Mouse (Mus musculus): ENCODE results near the gene Lmx1b. TPM values are rescaled to one million over a fixed set of nuclear protein-coding genes. Genes with fewer than 3 reads are reported as not detected.

Gene Lmx1b
- polyA plus RNA-seq, 1 experiment from 2014 or later, result 9.1 TPM

- no peaks in the 10 kb centered on the region for H3K9me3 ChIP-seq
- 0 out of 2 replicates have a peak overlapping the region, but pooled peaks have one; percentile 3 for H3K4me2 ChIP-seq
- no peak for ATAC-seq (ENCODE audit: low read depth)
- H3K36me3 ChIP-seq, result no peaks in the 10 kb centered on the region
- H3K27ac ChIP-seq (replicated peaks), result peak overlapping the region; percentile 85
- H3K4me3 ChIP-seq, result no peak overlapping the region
- peaks cover 97% of the 10 kb centered on the region for H3K27me3 ChIP-seq
- H3K9ac ChIP-seq, result peak overlapping the region; percentile 58; the same call in 1 of the 2 replicates
- 13% methylated on average over 6 of the region's 6 CpGs for WGBS
- H3K4me1 ChIP-seq (replicated peaks), result peaks cover 79% of the 10 kb centered on the region
Observed at GRCm38 (mm10) chr2:33583761-33584160, 56.5 kb downstream of the Lmx1b start.

DNA sequence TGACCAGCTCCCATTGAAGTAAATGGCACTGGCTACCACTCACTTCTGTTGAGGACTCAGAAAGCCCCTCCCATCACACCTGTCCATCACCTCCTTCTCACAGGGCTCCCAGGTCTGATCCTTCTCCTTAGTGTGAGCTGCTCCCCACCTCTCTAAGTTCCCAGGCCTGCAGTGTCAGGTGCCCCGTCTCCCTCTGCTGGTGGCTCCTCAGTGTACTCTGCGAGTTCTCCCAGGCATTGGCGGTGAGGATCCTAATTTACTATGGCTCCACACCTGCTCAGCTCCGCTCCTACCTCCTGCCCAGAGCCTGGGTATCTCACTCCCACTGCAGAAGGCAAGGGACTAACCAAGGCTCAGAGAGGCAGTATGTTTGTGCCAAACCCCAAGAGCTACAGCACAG, 57.0 kb downstream of the Lmx1b start:
- H3K4me2 ChIP-seq, result no peak overlapping the region
- no peaks in the 10 kb centered on the region for H3K9me3 ChIP-seq
- WGBS, result 6% methylated on average over 4 of the region's 4 CpGs
- H3K36me3 ChIP-seq, result no peaks in the 10 kb centered on the region
- peaks cover 80% of the 10 kb centered on the region for H3K4me1 ChIP-seq (replicated peaks)
- no peak for ATAC-seq (ENCODE audit: low read depth)
- peak overlapping the region; percentile 58; the same call in 1 of the 2 replicates for H3K9ac ChIP-seq
- no peak overlapping the region for H3K4me3 ChIP-seq
- peaks cover 97% of the 10 kb centered on the region for H3K27me3 ChIP-seq
- peak overlapping the region; percentile 85 for H3K27ac ChIP-seq (replicated peaks)

GRCm38 (mm10) chr2:33582457-33583060, 57.8 kb downstream of the Lmx1b start:
- peak overlapping the region; percentile 26 for H3K4me2 ChIP-seq
- no peaks in the 10 kb centered on the region for H3K9me3 ChIP-seq
- H3K4me1 ChIP-seq (replicated peaks), result peaks cover 85% of the 10 kb centered on the region
- H3K27ac ChIP-seq (replicated peaks), result peak overlapping the region; percentile 85
- peaks cover 97% of the 10 kb centered on the region for H3K27me3 ChIP-seq
- H3K36me3 ChIP-seq, result no peaks in the 10 kb centered on the region
- peak overlapping the region; percentile 45; the same call in 1 of the 2 replicates for H3K9ac ChIP-seq
- H3K4me3 ChIP-seq, result no peak overlapping the region
- no peak for ATAC-seq (ENCODE audit: low read depth)
- 2% methylated on average over 5 of the region's 5 CpGs for WGBS

- Histone ChIP-seq H3K27me3 (peaks cover 97% of the 10 kb centered on the region), H3K9me3 (no peaks in the 10 kb centered on the region), H3K4me2 (peak overlapping the region; percentile 26), H3K9ac (0 out of 2 replicates have a peak overlapping the region, but pooled peaks have one; percentile 45), H3K4me3 (no peak overlapping the region), H3K27ac (replicated peaks) (peak overlapping the region; percentile 85), H3K4me1 (replicated peaks) (peaks cover 91% of the 10 kb centered on the region), H3K36me3 (no peaks in the 10 kb centered on the region)
- WGBS, result 7% methylated on average over 8 of the region's 8 CpGs
- ATAC-seq (ENCODE audit: low read depth), result no peak
Observed at GRCm38 (mm10) chr2:33581866-33582265, 58.4 kb downstream of the Lmx1b start.

DNA sequence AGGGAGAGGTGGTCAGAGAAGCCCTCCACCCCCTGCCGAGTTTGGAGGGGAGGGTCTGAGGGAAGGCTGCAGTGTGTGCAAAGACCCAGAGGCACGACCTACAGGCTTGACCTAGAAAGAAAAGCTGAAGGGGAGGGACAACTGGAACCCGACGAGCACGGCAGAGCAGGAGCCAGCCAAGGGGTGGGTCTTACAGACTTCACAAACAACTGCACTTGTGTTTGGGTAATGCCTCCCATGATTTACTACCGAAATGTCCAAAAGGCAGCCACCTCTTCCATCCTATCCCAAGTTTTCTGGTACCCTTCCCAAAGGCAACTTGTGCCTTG, 58.9 kb downstream of the Lmx1b start:
- under 1% methylated on average over 6 of the region's 6 CpGs for WGBS
- peaks cover 97% of the 10 kb centered on the region for H3K27me3 ChIP-seq
- H3K27ac ChIP-seq (replicated peaks), result peak overlapping the region; percentile 85
- no peaks in the 10 kb centered on the region for H3K36me3 ChIP-seq
- H3K4me2 ChIP-seq, result peak overlapping the region; percentile 46
- H3K4me3 ChIP-seq, result no peak overlapping the region; the same call in 1 of the 2 replicates
- no peaks in the 10 kb centered on the region for H3K9me3 ChIP-seq
- peaks cover 92% of the 10 kb centered on the region for H3K4me1 ChIP-seq (replicated peaks)
- ATAC-seq (ENCODE audit: low read depth), result no peak
- H3K9ac ChIP-seq, result 0 out of 2 replicates have a peak overlapping the region, but pooled peaks have one; percentile 38

GRCm38 (mm10) chr2:33580697-33581448, 59.4 kb downstream of the Lmx1b start:
- Histone ChIP-seq H3K27ac (replicated peaks) (peak overlapping the region; percentile 85), H3K4me1 (replicated peaks) (peaks cover 90% of the 10 kb centered on the region), H3K9me3 (no peaks in the 10 kb centered on the region), H3K36me3 (no peaks in the 10 kb centered on the region), H3K9ac (0 out of 2 replicates have a peak overlapping the region, but pooled peaks have one; percentile 38), H3K27me3 (peaks cover 97% of the 10 kb centered on the region), H3K4me2 (peak overlapping the region; percentile 46), H3K4me3 (peak overlapping the region; percentile 20)
- peak; percentile 62 for ATAC-seq (ENCODE audit: low read depth)
- WGBS, result under 1% methylated on average over 34 of the region's 34 CpGs

DNA sequence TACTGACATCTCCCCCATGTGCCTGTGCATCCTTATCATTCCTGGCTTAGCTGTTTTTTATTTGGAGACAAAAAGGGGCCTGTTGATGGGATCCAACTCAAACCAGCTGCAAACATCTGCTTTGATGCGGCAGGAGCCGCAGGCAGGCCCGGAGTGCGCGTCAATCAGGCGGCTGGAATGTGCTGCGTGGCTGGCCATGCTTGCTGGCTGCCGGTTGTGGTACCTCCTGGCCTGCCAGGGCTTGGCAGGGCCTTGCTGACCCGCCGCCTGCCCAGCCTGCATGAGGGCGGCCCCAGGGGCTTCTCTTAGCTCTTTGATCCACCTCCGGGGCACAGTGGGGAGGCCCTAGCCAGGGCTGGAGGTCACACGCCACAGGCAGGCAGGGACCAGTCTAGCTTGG, 64.9 kb downstream of the Lmx1b start:
- Histone ChIP-seq H3K4me1 (replicated peaks) (peaks cover 77% of the 10 kb centered on the region), H3K27ac (replicated peaks) (peak overlapping the region; percentile 52), H3K4me2 (no peak overlapping the region), H3K4me3 (no peak overlapping the region), H3K9me3 (no peaks in the 10 kb centered on the region), H3K9ac (no peak overlapping the region), H3K36me3 (no peaks in the 10 kb centered on the region), H3K27me3 (peaks cover 97% of the 10 kb centered on the region)
- no peak for ATAC-seq (ENCODE audit: low read depth)
- WGBS, result 17% methylated on average over 13 of the region's 13 CpGs

DNA sequence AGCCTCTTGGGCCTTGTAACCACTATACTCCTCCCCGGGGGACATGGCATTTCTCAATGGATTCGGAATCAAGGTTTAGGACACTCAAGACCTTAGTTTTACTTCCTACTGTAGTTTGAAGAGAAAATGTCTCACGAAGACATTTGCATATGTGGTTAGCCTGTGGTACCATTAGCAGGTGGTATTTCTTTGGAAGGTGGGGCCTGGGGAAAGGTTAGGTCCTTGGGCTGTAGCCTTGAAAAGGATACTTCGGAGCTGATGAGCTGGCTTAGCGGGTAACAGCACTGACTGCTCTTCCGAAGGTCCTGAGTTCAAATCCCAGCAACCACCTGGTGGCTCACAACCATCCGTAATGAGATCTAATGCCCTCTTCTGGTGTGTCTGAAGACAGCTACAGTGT, 67.2 kb downstream of the Lmx1b start:
- Histone ChIP-seq H3K4me2 (no peak overlapping the region), H3K9ac (no peak overlapping the region), H3K27ac (replicated peaks) (peak overlapping the region; percentile 96), H3K27me3 (peaks cover 99% of the 10 kb centered on the region), H3K36me3 (no peaks in the 10 kb centered on the region), H3K9me3 (no peaks in the 10 kb centered on the region), H3K4me1 (replicated peaks) (peaks cover 80% of the 10 kb centered on the region), H3K4me3 (no peak overlapping the region)
- no peak for ATAC-seq (ENCODE audit: low read depth)
- WGBS, result 93% methylated on average over 7 of the region's 7 CpGs

GRCm38 (mm10) chr2:33571219-33571824, 69.0 kb downstream of the Lmx1b start:
- no peaks in the 10 kb centered on the region for H3K9me3 ChIP-seq
- ATAC-seq (ENCODE audit: low read depth), result peak; percentile 65
- no peaks in the 10 kb centered on the region for H3K36me3 ChIP-seq
- H3K4me1 ChIP-seq (replicated peaks), result peaks cover 85% of the 10 kb centered on the region
- H3K9ac ChIP-seq, result peak overlapping the region; percentile 60
- H3K4me3 ChIP-seq, result no peak overlapping the region
- 12% methylated on average over 16 of the region's 16 CpGs for WGBS
- H3K27me3 ChIP-seq, result peaks cover 99% of the 10 kb centered on the region
- peak overlapping the region; percentile 96 for H3K27ac ChIP-seq (replicated peaks)
- peak overlapping the region; percentile 28 for H3K4me2 ChIP-seq

DNA sequence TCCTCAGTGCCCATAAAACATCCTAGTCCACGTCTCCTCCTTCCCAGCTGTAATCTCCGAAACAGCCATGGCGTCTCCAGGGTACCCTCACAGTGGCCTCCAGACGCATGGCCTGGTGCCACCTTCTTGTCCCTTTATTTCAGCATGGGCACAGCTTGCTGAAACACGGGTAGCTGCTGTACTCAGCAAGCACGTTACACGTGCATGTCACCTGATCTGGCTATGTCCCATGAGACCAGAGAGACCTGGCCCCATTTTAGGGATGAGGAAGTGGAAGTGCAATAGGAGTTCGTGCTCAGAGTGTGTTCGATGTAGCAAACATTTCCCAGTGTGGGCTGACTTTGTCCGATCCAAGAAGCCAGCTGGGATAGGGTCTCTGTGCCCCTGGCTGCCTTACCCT, 70.6 kb downstream of the Lmx1b start:
- H3K36me3 ChIP-seq, result no peaks in the 10 kb centered on the region
- WGBS, result 31% methylated on average over 10 of the region's 10 CpGs
- H3K4me1 ChIP-seq (replicated peaks), result peaks cover 80% of the 10 kb centered on the region
- peak; percentile 12; the same call in 1 of the 2 replicates for ATAC-seq (ENCODE audit: low read depth)
- H3K4me2 ChIP-seq, result peak overlapping the region; percentile 37; the same call in 1 of the 2 replicates
- H3K4me3 ChIP-seq, result no peak overlapping the region
- peaks cover 99% of the 10 kb centered on the region for H3K27me3 ChIP-seq
- H3K9ac ChIP-seq, result no peak overlapping the region
- H3K27ac ChIP-seq (replicated peaks), result peak overlapping the region; percentile 96
- H3K9me3 ChIP-seq, result no peaks in the 10 kb centered on the region

GRCm38 (mm10) chr2:33569240-33569639, 71.1 kb downstream of the Lmx1b start:
- peak overlapping the region; percentile 49 for H3K9ac ChIP-seq
- peak overlapping the region; percentile 96 for H3K27ac ChIP-seq (replicated peaks)
- H3K4me1 ChIP-seq (replicated peaks), result peaks cover 77% of the 10 kb centered on the region
- H3K36me3 ChIP-seq, result no peaks in the 10 kb centered on the region
- no peak for ATAC-seq (ENCODE audit: low read depth)
- no peaks in the 10 kb centered on the region for H3K9me3 ChIP-seq
- WGBS, result 10% methylated on average over 9 of the region's 9 CpGs
- H3K4me3 ChIP-seq, result peak overlapping the region; percentile 5; the same call in 1 of the 2 replicates
- H3K4me2 ChIP-seq, result peak overlapping the region; percentile 37
- peaks cover 99% of the 10 kb centered on the region for H3K27me3 ChIP-seq

DNA sequence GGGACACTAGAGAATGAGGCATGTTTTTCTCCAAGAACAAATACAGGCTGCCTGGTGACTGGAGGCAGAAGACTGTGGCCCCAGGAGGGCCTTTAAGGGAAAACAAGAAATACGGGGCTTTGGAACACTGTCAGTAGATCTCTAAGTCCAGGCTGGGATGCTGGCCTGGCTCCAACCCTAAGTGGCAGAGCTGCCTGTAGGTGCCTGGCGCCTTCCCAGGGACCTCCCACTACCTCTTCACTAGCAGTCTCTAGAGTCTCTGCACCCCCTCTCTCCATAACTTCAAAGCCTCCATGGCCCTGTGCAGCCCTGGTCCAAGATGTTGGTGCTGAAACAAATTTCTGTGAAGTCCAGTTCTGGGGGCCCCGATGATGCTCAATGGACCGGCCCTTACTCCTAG, 74.4 kb downstream of the Lmx1b start:
- ATAC-seq (ENCODE audit: low read depth), result no peak
- Histone ChIP-seq H3K4me3 (no peak overlapping the region), H3K4me1 (replicated peaks) (peaks cover 69% of the 10 kb centered on the region), H3K27me3 (peaks cover 81% of the 10 kb centered on the region), H3K4me2 (no peak overlapping the region), H3K27ac (replicated peaks) (peak overlapping the region; percentile 2; the same call in 1 of the 2 replicates), H3K9ac (no peak overlapping the region), H3K36me3 (no peaks in the 10 kb centered on the region), H3K9me3 (no peaks in the 10 kb centered on the region)
- WGBS, result 53% methylated on average over 4 of the region's 4 CpGs

All from neural tube, embryonic 13.5 days (tissue).